Mouse (Mus musculus): ENCODE results near the gene 4930486L24Rik. TPM values are rescaled to one million over a fixed set of nuclear protein-coding genes. Genes with fewer than 3 reads are reported as not detected.

4930486L24Rik gene
- not detected for polyA plus RNA-seq (2014; fragmentation: Illumina TruSeq; extraction: RNeasy Lipid Tissue Mini Kit (QIAGEN cat#74804); ENCODE audit: low read depth, low replicate concordance)

GRCm38 (mm10) chr13:60864281-60864680, at the start of gene 4930486L24Rik:
Gene 4930486L24Rik (minus strand): TSS chr13:60864475.

GRCm38 (mm10) chr13:60904780-60905179, 40.5 kb upstream of the 4930486L24Rik start, which contains the start of gene Tpbpb:
Gene Tpbpb (minus strand): TSS chr13:60904880.

GRCm38 (mm10) chr13:60897328-60897727, 33.1 kb upstream of the 4930486L24Rik start, which contains the start of gene Ctla2b:
Gene Ctla2b (minus strand): TSS chr13:60897447.

DNA sequence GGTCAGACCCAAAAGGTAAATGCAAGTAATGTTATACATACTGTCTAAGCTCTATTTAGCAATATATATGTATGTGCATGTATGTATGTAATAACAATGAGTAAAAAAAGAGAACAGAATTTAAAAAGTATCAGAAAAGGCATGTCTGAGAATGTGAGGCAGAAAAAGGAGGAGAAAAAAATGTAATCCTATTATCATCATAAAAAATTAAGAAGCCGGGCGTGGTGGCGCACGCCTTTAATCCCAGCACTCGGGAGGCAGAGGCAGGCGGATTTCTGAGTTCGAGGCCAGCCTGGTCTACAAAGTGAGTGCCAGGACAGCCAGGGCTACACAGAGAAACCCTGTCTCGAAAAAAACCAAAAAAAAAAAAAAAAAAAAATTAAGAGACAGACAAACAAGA, 32.5 kb upstream of the 4930486L24Rik start, which contains the start of gene Gm49392:
TSS of gene Gm49392 (minus strand) at position 101 of the 400 bp plus-strand sequence.

GRCm38 (mm10) chr13:60802749-60803148, 61.5 kb downstream of the 4930486L24Rik start, which contains the start of gene Ctsll3:
Gene Ctsll3 (minus strand): TSS chr13:60802849.

Other genes with a start within 250 kb of the 4930486L24Rik start
- not detected for gene BC051665, start 78.1 kb downstream of the 4930486L24Rik start, polyA plus RNA-seq (2014; fragmentation: Illumina TruSeq; extraction: RNeasy Lipid Tissue Mini Kit (QIAGEN cat#74804); ENCODE audit: low read depth, low replicate concordance)
- not detected for gene Ctsll3, start 61.6 kb downstream of the 4930486L24Rik start, polyA plus RNA-seq (2014; fragmentation: Illumina TruSeq; extraction: RNeasy Lipid Tissue Mini Kit (QIAGEN cat#74804); ENCODE audit: low read depth, low replicate concordance)
- not detected for gene Gm49392, start 32.4 kb upstream of the 4930486L24Rik start, polyA plus RNA-seq (2014; fragmentation: Illumina TruSeq; extraction: RNeasy Lipid Tissue Mini Kit (QIAGEN cat#74804); ENCODE audit: low read depth, low replicate concordance)
- gene Ctla2b, start 33.0 kb upstream of the 4930486L24Rik start, polyA plus RNA-seq (2014; fragmentation: Illumina TruSeq; extraction: RNeasy Lipid Tissue Mini Kit (QIAGEN cat#74804); ENCODE audit: low read depth, low replicate concordance), result 7.9 TPM
- not detected for gene Tpbpb, start 40.4 kb upstream of the 4930486L24Rik start, polyA plus RNA-seq (2014; fragmentation: Illumina TruSeq; extraction: RNeasy Lipid Tissue Mini Kit (QIAGEN cat#74804); ENCODE audit: low read depth, low replicate concordance)
- gene Gm49393, start 71.1 kb upstream of the 4930486L24Rik start, polyA plus RNA-seq (2014; fragmentation: Illumina TruSeq; extraction: RNeasy Lipid Tissue Mini Kit (QIAGEN cat#74804); ENCODE audit: low read depth, low replicate concordance), result not detected
- gene Gm49391, start 72.1 kb upstream of the 4930486L24Rik start, polyA plus RNA-seq (2014; fragmentation: Illumina TruSeq; extraction: RNeasy Lipid Tissue Mini Kit (QIAGEN cat#74804); ENCODE audit: low read depth, low replicate concordance), result 14.2 TPM
- gene Ctla2a, start 72.2 kb upstream of the 4930486L24Rik start, polyA plus RNA-seq (2014; fragmentation: Illumina TruSeq; extraction: RNeasy Lipid Tissue Mini Kit (QIAGEN cat#74804); ENCODE audit: low read depth, low replicate concordance), result 40.8 TPM
- not detected for gene Tpbpa, start 77.5 kb upstream of the 4930486L24Rik start, polyA plus RNA-seq (2014; fragmentation: Illumina TruSeq; extraction: RNeasy Lipid Tissue Mini Kit (QIAGEN cat#74804); ENCODE audit: low read depth, low replicate concordance)
- gene Ctsj, start 141.5 kb upstream of the 4930486L24Rik start, polyA plus RNA-seq (2014; fragmentation: Illumina TruSeq; extraction: RNeasy Lipid Tissue Mini Kit (QIAGEN cat#74804); ENCODE audit: low read depth, low replicate concordance), result not detected
- not detected for gene Ctsq, start 176.2 kb upstream of the 4930486L24Rik start, polyA plus RNA-seq (2014; fragmentation: Illumina TruSeq; extraction: RNeasy Lipid Tissue Mini Kit (QIAGEN cat#74804); ENCODE audit: low read depth, low replicate concordance)

Data from sigmoid colon, adult 10 weeks (tissue).